Mouse (Mus musculus) intestine, embryonic 16.5 days (tissue): ENCODE results near the gene Sdsl. TPM values are rescaled to one million over a fixed set of nuclear protein-coding genes. Genes with fewer than 3 reads are reported as not detected.

Source experiments
- ATAC-seq: fragments of 200-750 bp; cut with Nextera tagmentation; 2 replicates; pipeline ENCODE4 v1.8.0; 2017; ENCODE audit warnings: moderate TSS enrichment, moderate library complexity
- H3K27ac ChIP-seq: fragments of 300-500 bp; sonication (generic); 2 replicates; pipeline ENCODE4 v1.5.1; 2014; ENCODE audit warnings: mild to moderate bottlenecking, low read length
- H3K27me3 ChIP-seq: fragments of 300-500 bp; sonication (generic); replicated peaks from 2 replicates; pipeline ENCODE4 v1.6.1; 2014; ENCODE audit warnings: low read length, control low read depth, mixed read lengths; ENCODE audit not compliant: control insufficient read depth, insufficient read depth
- H3K36me3 ChIP-seq: fragments of 300-500 bp; sonication (generic); 2 replicates; pipeline ENCODE4 v1.6.1; 2014; ENCODE audit warnings: low read length, control low read depth; ENCODE audit not compliant: control insufficient read depth, insufficient read depth
- H3K4me1 ChIP-seq: fragments of 300-500 bp; sonication (generic); 2 replicates; pipeline ENCODE4 v1.6.1; 2014; ENCODE audit warnings: low read length, control low read depth, mixed read lengths; ENCODE audit not compliant: control insufficient read depth, insufficient read depth
- H3K4me2 ChIP-seq: fragments of 300-500 bp; sonication (generic); 2 replicates; pipeline ENCODE4 v1.6.1; 2014; ENCODE audit warnings: low read depth, low read length, control low read depth
- H3K4me3 ChIP-seq: fragments of 300-500 bp; sonication (generic); 2 replicates; pipeline ENCODE4 v1.5.1; 2014; ENCODE audit warnings: mild to moderate bottlenecking, low read length
- H3K9ac ChIP-seq: fragments of 300-500 bp; sonication (generic); 2 replicates; pipeline ENCODE4 v1.6.1; 2014; ENCODE audit warnings: low read depth, low read length
- H3K9me3 ChIP-seq: fragments of 300-500 bp; sonication (generic); 2 replicates; pipeline ENCODE4 v1.6.1; 2016; ENCODE audit warnings: low read length, control low read depth; ENCODE audit not compliant: control insufficient read depth
- WGBS: fragments of 180-500 bp; shearing (Covaris S2); extraction: QIAGEN DNeasy Blood & Tissue Kit; methylation state at CpG from one replicate; pipeline ENCODE4 v1.1.7; 2014; 5-methylcytosine and 5-hydroxymethylcytosine counted together
- polyA plus RNA-seq: library from polyadenylated mRNA; unstranded; fragments of >200 nt; fragmentation: Nextera tagmentation; extraction: Ambion mirVana; gene quantifications from 2 replicates; pipeline ENCODE4 v1.2.1, GENCODE M21; 2015

Sdsl gene
- polyA plus RNA-seq, 1 experiment from 2014 or later: 19.9 TPM

DNA sequence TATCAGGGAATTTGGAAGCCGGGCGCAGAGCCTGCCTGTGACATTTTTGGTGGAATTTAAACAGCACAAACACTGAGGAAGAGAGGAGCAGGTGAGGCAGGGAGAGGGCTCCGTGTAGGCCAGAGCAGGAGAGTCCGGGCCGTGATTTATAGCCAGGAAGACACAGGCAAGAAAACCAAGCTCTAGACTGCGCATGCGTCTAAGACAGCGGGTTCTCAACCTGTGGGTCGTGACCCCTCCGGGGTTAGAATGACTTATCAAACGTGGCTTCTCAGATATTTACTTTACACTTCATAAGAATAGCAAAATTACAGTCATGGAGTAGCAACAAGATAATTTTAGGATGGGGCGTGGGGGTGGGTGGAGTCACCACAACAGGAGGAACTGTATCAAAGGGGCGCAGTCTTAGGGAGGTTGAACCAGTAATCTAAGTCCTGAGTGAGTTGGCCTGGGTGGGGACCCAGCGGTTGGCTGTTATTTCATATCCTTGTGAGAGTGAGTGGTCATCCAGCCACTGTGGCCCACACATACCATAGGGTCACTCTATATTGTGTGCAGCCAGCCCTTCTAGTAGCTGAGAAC, 17.8 kb downstream of the Sdsl start:
- WGBS: 38% methylated on average over 14 of the region's 14 CpGs
- Histone ChIP-seq H3K36me3 (no peaks in the 10 kb centered on the region), H3K4me3 (no peak overlapping the region), H3K27me3 (no peaks in the 10 kb centered on the region), H3K4me1 (no peaks in the 10 kb centered on the region), H3K4me2 (no peak overlapping the region), H3K9me3 (no peaks in the 10 kb centered on the region), H3K27ac (no peak overlapping the region), H3K9ac (no peak overlapping the region)
- no peak for ATAC-seq

DNA sequence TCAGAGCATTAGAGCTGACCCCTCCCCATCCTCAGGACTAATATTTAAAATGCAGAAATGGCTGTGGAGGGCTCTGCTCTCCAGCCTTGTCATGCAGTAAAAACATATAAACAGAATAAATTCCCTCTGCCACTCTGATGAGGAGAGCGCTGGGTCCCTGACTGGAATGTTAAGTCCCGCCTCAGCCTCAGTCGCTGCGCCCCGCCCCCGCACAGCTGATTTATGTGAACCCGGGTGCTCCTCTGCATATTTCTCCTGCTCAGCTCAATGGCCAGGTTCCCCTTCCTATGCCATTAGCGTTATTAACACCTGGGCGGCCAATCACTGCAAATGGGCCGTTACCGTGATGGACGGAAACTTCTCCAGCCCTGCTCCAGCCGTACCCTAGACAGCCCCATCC, 25.3 kb downstream of the Sdsl start:
- Histone ChIP-seq H3K4me1 (no peaks in the 10 kb centered on the region), H3K9ac (no peak overlapping the region), H3K9me3 (no peaks in the 10 kb centered on the region), H3K27ac (no peak overlapping the region), H3K36me3 (no peaks in the 10 kb centered on the region), H3K4me3 (no peak overlapping the region), H3K4me2 (no peak overlapping the region), H3K27me3 (peaks cover 8% of the 10 kb centered on the region; the same call in 1 of the 2 replicates)
- ATAC-seq: no peak
- 34% methylated on average over 13 of the region's 13 CpGs for WGBS

DNA sequence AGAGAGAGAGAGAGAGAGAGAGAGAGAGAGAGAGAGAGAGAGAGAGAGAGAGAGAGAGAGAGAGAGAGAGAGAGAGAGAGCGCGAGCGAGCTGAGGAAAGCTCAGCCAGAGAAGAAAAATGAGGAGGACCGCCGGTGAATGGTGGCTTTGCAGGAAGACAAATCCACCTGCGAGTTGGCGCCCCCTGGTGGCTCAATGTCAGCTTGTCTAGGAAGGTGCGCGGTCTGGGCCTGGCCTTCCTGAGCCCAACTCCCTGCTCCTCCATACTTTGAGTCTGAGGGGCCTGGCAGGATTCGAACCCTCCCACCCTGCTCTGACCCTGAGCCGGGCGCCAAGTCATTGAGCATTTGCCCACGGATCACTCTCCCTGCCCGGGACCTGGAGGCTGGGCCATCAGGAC, 31.9 kb downstream of the Sdsl start:
- Histone ChIP-seq H3K27ac (no peak overlapping the region), H3K4me3 (peak overlapping the region; percentile 30), H3K36me3 (no peaks in the 10 kb centered on the region), H3K4me1 (peaks cover 16% of the 10 kb centered on the region), H3K27me3 (peaks cover 58% of the 10 kb centered on the region), H3K9ac (no peak overlapping the region), H3K4me2 (peak overlapping the region; percentile 49), H3K9me3 (no peaks in the 10 kb centered on the region)
- peak; percentile 62 for ATAC-seq
- WGBS: 6% methylated on average over 14 of the region's 14 CpGs

DNA sequence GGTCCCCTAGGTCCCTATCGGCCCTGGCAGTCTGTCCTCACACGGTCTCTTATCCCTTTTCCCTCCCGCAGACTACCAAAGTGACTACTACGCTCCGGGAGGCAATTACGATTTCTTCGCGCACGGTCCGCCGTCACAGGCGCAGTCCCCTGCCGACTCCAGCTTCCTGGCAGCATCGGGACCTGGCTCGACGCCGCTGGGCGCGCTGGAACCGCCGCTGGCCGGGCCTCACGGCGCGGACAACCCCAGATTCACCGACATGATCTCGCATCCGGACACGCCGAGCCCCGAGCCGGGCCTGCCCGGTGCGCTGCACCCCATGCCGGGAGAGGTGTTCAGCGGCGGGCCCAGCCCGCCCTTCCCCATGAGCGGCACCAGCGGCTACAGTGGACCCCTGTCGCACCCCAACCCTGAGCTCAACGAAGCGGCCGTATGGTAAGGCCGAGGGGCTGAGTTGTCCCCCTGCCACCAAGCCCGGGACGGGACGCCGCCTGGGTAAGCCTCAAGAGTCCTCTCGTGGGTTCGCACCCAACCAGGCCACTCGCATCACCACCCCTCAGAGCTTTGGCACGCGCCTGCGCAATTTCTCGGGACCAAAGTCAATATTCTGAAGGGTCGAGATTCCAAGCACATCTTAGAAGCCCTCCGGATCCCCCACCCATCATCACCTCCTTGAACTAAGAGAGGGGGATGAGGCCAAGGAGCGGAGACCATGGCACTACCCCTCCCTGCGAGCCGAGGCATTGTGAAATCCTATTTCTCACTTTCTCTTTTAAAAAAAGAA, 32.5 kb downstream of the Sdsl start:
- under 1% methylated on average over 61 of the region's 61 CpGs for WGBS
- Histone ChIP-seq H3K4me1 (peaks cover 18% of the 10 kb centered on the region), H3K9ac (no peak overlapping the region), H3K4me2 (peak overlapping the region; percentile 49), H3K27me3 (peaks cover 64% of the 10 kb centered on the region), H3K9me3 (no peaks in the 10 kb centered on the region), H3K4me3 (peak overlapping the region; percentile 30), H3K27ac (no peak overlapping the region), H3K36me3 (no peaks in the 10 kb centered on the region)
- ATAC-seq: no peak

DNA sequence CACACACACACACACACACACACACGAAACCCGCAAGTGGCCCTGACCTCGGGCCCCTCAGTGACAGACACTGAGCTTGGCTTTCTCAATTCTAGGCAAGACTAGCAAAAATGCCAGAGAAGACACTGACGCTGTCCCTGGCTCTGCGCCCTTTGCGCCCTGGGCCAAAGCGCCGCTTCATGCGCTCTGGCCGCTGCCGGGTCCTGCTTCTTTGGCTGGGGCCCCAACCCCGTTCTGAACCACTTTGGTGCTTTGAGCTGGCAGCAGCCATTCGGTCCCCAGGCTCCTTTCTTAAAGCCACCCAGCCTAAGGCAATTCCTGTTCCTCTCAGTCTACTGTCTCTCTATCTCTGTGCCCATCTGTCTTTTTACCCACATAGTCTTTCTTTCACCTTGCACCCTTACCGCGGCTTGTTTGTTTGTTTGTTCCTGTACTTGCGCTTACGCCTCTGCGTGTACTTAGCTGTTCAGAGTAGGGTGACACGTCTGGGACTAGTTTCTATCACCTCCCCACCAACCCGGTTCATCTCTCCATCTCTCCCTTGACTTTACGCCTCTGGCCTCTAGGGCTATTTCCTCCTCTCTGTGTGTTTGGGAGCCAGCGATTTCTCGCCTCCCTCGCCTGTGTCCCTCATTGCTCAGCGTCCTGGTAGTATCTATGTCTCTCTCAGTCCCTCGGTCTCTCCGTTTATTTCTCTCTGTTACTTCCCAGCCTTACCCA, 33.5 kb downstream of the Sdsl start:
- WGBS: 3% methylated on average over 27 of the region's 27 CpGs
- no peak for ATAC-seq
- Histone ChIP-seq H3K4me3 (no peak overlapping the region), H3K27ac (no peak overlapping the region), H3K9me3 (no peaks in the 10 kb centered on the region), H3K4me2 (no peak overlapping the region), H3K27me3 (peaks cover 68% of the 10 kb centered on the region), H3K36me3 (no peaks in the 10 kb centered on the region), H3K9ac (no peak overlapping the region), H3K4me1 (peaks cover 18% of the 10 kb centered on the region)

DNA sequence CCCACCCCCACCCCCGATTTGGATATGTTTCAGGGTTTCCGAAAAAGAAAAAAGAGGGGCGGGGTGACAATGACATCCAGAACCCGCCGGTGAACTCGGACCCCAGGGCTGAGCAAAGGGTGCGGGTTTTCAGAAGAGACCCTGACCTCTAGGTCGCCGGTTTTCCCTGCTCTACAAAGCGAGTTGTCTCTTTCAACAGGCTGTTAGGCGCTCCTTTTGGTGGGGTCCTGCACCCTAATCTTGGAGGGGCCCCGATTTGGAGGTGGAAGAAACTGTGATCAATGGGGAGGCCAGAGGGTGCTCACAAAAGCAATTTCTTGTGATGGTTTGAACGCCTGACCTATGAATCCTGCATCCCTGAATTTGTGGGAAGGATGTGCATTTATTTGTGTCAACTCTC, 34.1 kb downstream of the Sdsl start:
- no peak overlapping the region for H3K27ac ChIP-seq
- H3K4me3 ChIP-seq: no peak overlapping the region
- H3K36me3 ChIP-seq: no peaks in the 10 kb centered on the region
- no peaks in the 10 kb centered on the region for H3K9me3 ChIP-seq
- 1% methylated on average over 13 of the region's 13 CpGs for WGBS
- no peak overlapping the region for H3K9ac ChIP-seq
- no peak for ATAC-seq
- peaks cover 18% of the 10 kb centered on the region for H3K4me1 ChIP-seq
- H3K4me2 ChIP-seq: no peak overlapping the region
- H3K27me3 ChIP-seq: peaks cover 74% of the 10 kb centered on the region

DNA sequence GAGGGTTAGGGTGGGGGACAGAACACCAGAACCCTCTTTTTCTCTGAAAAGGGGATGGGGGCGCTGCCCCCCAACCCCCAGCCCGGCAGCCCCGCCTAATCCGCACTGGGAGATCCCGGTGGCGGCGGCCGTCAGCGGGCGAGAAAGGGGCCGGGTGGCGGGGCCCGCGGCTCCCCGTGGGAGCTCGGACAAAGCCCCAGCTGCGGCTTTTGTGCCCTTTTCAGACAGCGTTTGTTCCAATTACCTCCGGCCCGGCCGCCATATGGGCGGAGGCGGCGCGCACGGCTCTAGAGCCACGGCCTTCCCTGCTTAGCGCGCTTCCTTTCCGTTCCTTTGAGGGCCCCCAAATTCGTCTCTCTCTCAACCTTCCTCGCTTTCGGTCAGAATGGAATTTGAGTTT, 34.6 kb downstream of the Sdsl start:
- Histone ChIP-seq H3K27me3 (peaks cover 79% of the 10 kb centered on the region), H3K4me3 (peak overlapping the region; percentile 26), H3K4me1 (peaks cover 18% of the 10 kb centered on the region), H3K4me2 (0 out of 2 replicates have a peak overlapping the region, but pooled peaks have one; percentile 16), H3K36me3 (no peaks in the 10 kb centered on the region), H3K9ac (no peak overlapping the region), H3K9me3 (no peaks in the 10 kb centered on the region), H3K27ac (no peak overlapping the region)
- no peak for ATAC-seq
- WGBS: under 1% methylated on average over 33 of the region's 33 CpGs

DNA sequence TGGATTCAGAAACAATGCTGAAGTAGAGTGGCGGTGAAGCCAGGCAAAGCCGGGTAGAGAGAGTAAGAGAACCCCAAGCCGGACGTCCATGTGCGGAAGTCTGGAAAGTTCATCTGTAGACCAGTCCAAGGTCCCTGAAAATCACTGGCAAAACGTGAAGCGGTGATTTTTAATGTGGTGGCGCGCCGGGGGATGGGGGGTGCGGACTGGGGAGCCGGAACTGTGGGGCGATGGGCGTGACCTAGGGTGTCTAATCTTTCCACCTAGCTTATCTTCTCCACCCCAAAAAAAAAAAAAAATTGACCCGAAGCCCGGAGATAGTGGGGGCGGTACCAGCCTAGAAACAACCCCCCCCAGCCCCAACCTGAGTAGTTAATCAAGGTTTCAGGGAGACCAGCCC, 35.1 kb downstream of the Sdsl start:
- ATAC-seq: no peak
- H3K9me3 ChIP-seq: no peaks in the 10 kb centered on the region
- H3K27ac ChIP-seq: no peak overlapping the region
- no peak overlapping the region for H3K4me2 ChIP-seq
- H3K9ac ChIP-seq: no peak overlapping the region
- H3K4me1 ChIP-seq: peaks cover 18% of the 10 kb centered on the region
- 1% methylated on average over 17 of the region's 17 CpGs for WGBS
- no peak overlapping the region for H3K4me3 ChIP-seq
- peaks cover 82% of the 10 kb centered on the region for H3K27me3 ChIP-seq
- H3K36me3 ChIP-seq: no peaks in the 10 kb centered on the region

DNA sequence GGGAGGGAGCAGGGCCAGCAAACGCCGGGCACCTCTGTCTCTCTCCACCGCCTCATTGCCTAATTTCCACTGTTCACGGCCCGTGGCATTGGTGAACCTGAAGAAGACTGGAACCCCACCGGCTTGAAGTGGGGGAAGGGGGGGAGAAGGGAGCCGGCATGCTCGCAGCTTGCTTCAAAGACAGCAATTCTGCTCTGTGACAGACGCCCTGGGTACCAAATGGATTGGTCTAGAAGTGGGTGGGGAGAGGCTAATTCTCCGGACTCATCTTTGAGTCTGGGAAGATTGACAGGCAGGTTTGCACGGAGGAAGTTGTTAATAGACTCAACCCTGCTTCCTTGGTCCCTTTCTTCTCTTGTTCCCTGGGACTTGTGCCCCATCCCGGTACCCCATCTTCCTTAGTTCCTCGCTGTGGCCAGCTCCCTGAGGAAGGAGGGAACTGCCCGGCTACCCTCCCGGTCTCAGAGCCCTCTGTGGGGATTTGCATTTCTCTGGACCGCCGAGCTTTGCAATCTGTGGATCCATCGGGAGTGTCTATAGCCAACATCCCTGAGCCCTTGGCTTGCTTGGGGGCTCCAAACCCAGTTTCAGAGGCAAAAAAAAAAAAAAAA, 35.6 kb downstream of the Sdsl start:
- H3K9me3 ChIP-seq: no peaks in the 10 kb centered on the region
- H3K4me3 ChIP-seq: no peak overlapping the region
- no peak overlapping the region for H3K4me2 ChIP-seq
- no peaks in the 10 kb centered on the region for H3K36me3 ChIP-seq
- no peak overlapping the region for H3K9ac ChIP-seq
- H3K27me3 ChIP-seq: peaks cover 87% of the 10 kb centered on the region
- WGBS: 0% methylated on average over 17 of the region's 18 CpGs
- H3K27ac ChIP-seq: no peak overlapping the region
- peaks cover 18% of the 10 kb centered on the region for H3K4me1 ChIP-seq
- ATAC-seq: no peak
